Mouse (Mus musculus) E14TG2a.4 (cell line): ENCODE data around the gene Wdr34.

Source experiments
- CTCF ChIP-seq: conservative IDR thresholded peaks from 2 replicates; pipeline ENCODE4 v1.5.1; 2014; ENCODE audit warnings: low read length
- POU5F1 ChIP-seq: IDR thresholded peaks from 2 replicates; pipeline ENCODE4 v1.6.1; 2014; ENCODE audit warnings: low read length, borderline replicate concordance

GRCm38 (mm10) chr2:30039687-30040086, 9.0 kb downstream of the Wdr34 start:
- no peak for TF ChIP-seq CTCF
- TF ChIP-seq POU5F1, result no peak
